Mouse (Mus musculus) lung, postnatal 0 days (tissue): ENCODE data around the gene Aldh5a1. TPM values are rescaled to one million over a fixed set of nuclear protein-coding genes. Genes with fewer than 3 reads are reported as not detected.

Experiments
- ATAC-seq: fragments of 200-750 bp; cut with Nextera tagmentation; 2 replicates; pipeline ENCODE4 v1.8.0; 2017; ENCODE audit warnings: moderate library complexity
- DNase-seq: peaks from one replicate; pipeline ENCODE4 v3.0.0-alpha.2; 2016; ENCODE audit warnings: low spot score
- H3K27ac ChIP-seq: fragments of 300-500 bp; sonication (generic); 2 replicates; pipeline ENCODE4 v1.5.1; 2014; ENCODE audit warnings: antibody characterized with exemption, mild to moderate bottlenecking, low read length, mixed read lengths
- H3K27me3 ChIP-seq: fragments of 300-500 bp; sonication (generic); replicated peaks from 2 replicates; pipeline ENCODE4 v1.6.1; 2014; ENCODE audit warnings: low read length, mixed read lengths; ENCODE audit not compliant: insufficient read depth
- H3K36me3 ChIP-seq: fragments of 300-500 bp; sonication (generic); 2 replicates; pipeline ENCODE4 v1.6.1; 2014; ENCODE audit warnings: low read length, mixed read lengths; ENCODE audit not compliant: insufficient read depth
- H3K4me1 ChIP-seq: fragments of 300-500 bp; sonication (generic); 2 replicates; pipeline ENCODE4 v1.6.1; 2014; ENCODE audit warnings: antibody characterized with exemption, low read depth, low read length, mixed read lengths; ENCODE audit not compliant: insufficient read depth
- H3K4me2 ChIP-seq: fragments of 300-500 bp; sonication (generic); replicated peaks from 2 replicates; pipeline ENCODE4 v1.6.1; 2014; ENCODE audit warnings: low read depth, mild to moderate bottlenecking, low read length, moderate library complexity, mixed read lengths
- H3K4me3 ChIP-seq: fragments of 300-500 bp; sonication (generic); 2 replicates; pipeline ENCODE4 v1.5.1; 2014; ENCODE audit warnings: low read depth, low read length
- H3K9ac ChIP-seq: fragments of 300-500 bp; sonication (generic); replicated peaks from 2 replicates; pipeline ENCODE4 v1.6.1; 2014; ENCODE audit warnings: low read depth, mild to moderate bottlenecking
- H3K9me3 ChIP-seq: fragments of 300-500 bp; sonication (generic); 2 replicates; pipeline ENCODE4 v1.6.1; 2016; ENCODE audit warnings: low read length, mixed read lengths
- CTCF ChIP-seq: IDR thresholded peaks from 2 replicates; pipeline ENCODE4 v1.5.1; 2016; ENCODE audit warnings: antibody characterized with exemption, mild to moderate bottlenecking
- EP300 ChIP-seq: IDR thresholded peaks from 2 replicates; pipeline ENCODE4 v1.6.1; 2016; ENCODE audit warnings: antibody characterized with exemption, mild to moderate bottlenecking, control low read depth
- whole genome bisulfite sequencing: fragments of 180-500 bp; shearing (Covaris S2); extraction: QIAGEN DNeasy Blood & Tissue Kit; methylation state at CpG from one replicate; pipeline ENCODE4 v1.1.7; 2014; 5-methylcytosine and 5-hydroxymethylcytosine counted together
- polyA plus RNA-seq: library from polyadenylated mRNA; unstranded; fragments of >200 nt; fragmentation: Nextera tagmentation; extraction: Ambion mirVana; gene quantifications from 2 replicates; pipeline ENCODE4 v1.2.1, GENCODE M21; 2015

The Aldh5a1 gene
- polyA plus RNA-seq, 1 experiment from 2014 or later: 2.3 TPM

GRCm38 (mm10) chr13:24889554-24889953, 47.9 kb downstream of the Aldh5a1 start:
- no peak overlapping the region for H3K4me2 ChIP-seq
- H3K27me3 ChIP-seq: no peaks in the 10 kb centered on the region
- H3K36me3 ChIP-seq: no peaks in the 10 kb centered on the region
- no peak for ATAC-seq
- no peak overlapping the region for H3K9ac ChIP-seq
- no peaks in the 10 kb centered on the region for H3K4me1 ChIP-seq
- WGBS: 39% methylated on average over 1 of the region's 1 CpGs
- H3K9me3 ChIP-seq: no peaks in the 10 kb centered on the region
- DNase-seq: no peak
- TF ChIP-seq EP300: no peak
- TF ChIP-seq CTCF: no peak
- no peak overlapping the region for H3K4me3 ChIP-seq
- no peak overlapping the region for H3K27ac ChIP-seq

GRCm38 (mm10) chr13:24882411-24882810, 55.0 kb downstream of the Aldh5a1 start:
- Histone ChIP-seq H3K9ac (no peak overlapping the region), H3K4me3 (no peak overlapping the region), H3K9me3 (no peaks in the 10 kb centered on the region), H3K36me3 (no peaks in the 10 kb centered on the region), H3K27me3 (no peaks in the 10 kb centered on the region), H3K27ac (no peak overlapping the region), H3K4me1 (no peaks in the 10 kb centered on the region), H3K4me2 (no peak overlapping the region)
- DNase-seq: no peak
- TF ChIP-seq EP300 (no peak), CTCF (no peak)
- 86% methylated on average over 6 of the region's 6 CpGs for WGBS
- no peak for ATAC-seq

- no peak for DNase-seq
- Histone ChIP-seq H3K4me3 (no peak overlapping the region), H3K4me2 (no peak overlapping the region), H3K27me3 (no peaks in the 10 kb centered on the region), H3K9ac (no peak overlapping the region), H3K36me3 (no peaks in the 10 kb centered on the region), H3K27ac (no peak overlapping the region), H3K4me1 (no peaks in the 10 kb centered on the region), H3K9me3 (no peaks in the 10 kb centered on the region)
- TF ChIP-seq CTCF (no peak), EP300 (no peak)
- WGBS: 81% methylated on average over 5 of the region's 5 CpGs
- ATAC-seq: no peak
These were observed 56.8 kb downstream of the Aldh5a1 start for GRCm38 (mm10) chr13:24880704-24881103.

- no peak for DNase-seq
- TF ChIP-seq EP300 (no peak), CTCF (no peak)
- WGBS: 63% methylated on average over 6 of the region's 6 CpGs
These were observed 57.3 kb downstream of the Aldh5a1 start for GRCm38 (mm10) chr13:24880208-24880607.

GRCm38 (mm10) chr13:24879359-24880040, 58.0 kb downstream of the Aldh5a1 start:
- H3K27ac ChIP-seq: no peak overlapping the region
- no peak overlapping the region for H3K4me3 ChIP-seq
- WGBS: 77% methylated on average over 15 of the region's 15 CpGs
- ATAC-seq: no peak
- no peaks in the 10 kb centered on the region for H3K9me3 ChIP-seq
- TF ChIP-seq CTCF (no peak), EP300 (no peak)
- no peaks in the 10 kb centered on the region for H3K36me3 ChIP-seq
- H3K4me1 ChIP-seq: no peaks in the 10 kb centered on the region
- H3K9ac ChIP-seq: no peak overlapping the region
- no peaks in the 10 kb centered on the region for H3K27me3 ChIP-seq
- H3K4me2 ChIP-seq: no peak overlapping the region
- no peak for DNase-seq

More at GRCm38 (mm10) chr13:24880208-24880607, 57.3 kb downstream of the Aldh5a1 start:
- H3K27ac ChIP-seq: no peak overlapping the region
- H3K4me1 ChIP-seq: no peaks in the 10 kb centered on the region
- no peak overlapping the region for H3K4me2 ChIP-seq
- no peaks in the 10 kb centered on the region for H3K27me3 ChIP-seq
- H3K9ac ChIP-seq: no peak overlapping the region
- no peaks in the 10 kb centered on the region for H3K36me3 ChIP-seq
- H3K4me3 ChIP-seq: no peak overlapping the region
- ATAC-seq: no peak
- H3K9me3 ChIP-seq: no peaks in the 10 kb centered on the region

GRCm38 (mm10) chr13:24868233-24868632, 69.2 kb downstream of the Aldh5a1 start:
- Histone ChIP-seq H3K27ac (no peak overlapping the region), H3K9me3 (no peaks in the 10 kb centered on the region), H3K4me3 (no peak overlapping the region), H3K27me3 (no peaks in the 10 kb centered on the region), H3K4me1 (no peaks in the 10 kb centered on the region), H3K36me3 (no peaks in the 10 kb centered on the region), H3K9ac (no peak overlapping the region), H3K4me2 (no peak overlapping the region)
- TF ChIP-seq EP300: no peak
- no peak for TF ChIP-seq CTCF
- ATAC-seq: no peak
- DNase-seq: no peak
- 82% methylated on average over 7 of the region's 7 CpGs for WGBS
